In the genomic region with DNA sequence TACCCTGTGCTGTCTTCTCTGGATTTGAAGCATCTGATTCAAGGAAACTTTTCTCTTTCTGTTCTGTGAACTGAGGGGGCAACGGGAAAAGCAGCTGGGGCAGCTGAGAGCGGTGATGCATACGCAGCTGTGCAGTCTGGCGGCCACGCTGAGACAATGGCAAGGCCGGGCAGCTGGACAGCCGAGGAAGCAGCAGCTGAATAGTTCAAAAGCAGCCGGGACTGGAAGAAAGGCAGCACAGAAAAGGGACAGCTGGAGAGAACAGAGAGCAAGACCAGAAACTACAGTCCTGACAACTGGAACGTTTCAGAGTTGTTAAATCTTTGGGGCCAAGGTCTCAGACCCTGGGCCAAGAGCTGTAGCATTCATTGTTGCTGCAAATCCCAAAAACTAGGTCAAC, we compare ENCODE assay signal across 9 mouse cellular contexts. TPM values are rescaled to one million over a fixed set of nuclear protein-coding genes. Genes with fewer than 3 reads are reported as not detected.
DNase-seq lines count a peak whose midpoint lies in the region; ATAC-seq and TF ChIP-seq lines count a peak whose summit lies in the region.
"Had no signal": no experiment of that assay in that cellular context is flagged by ENCODE, and none has a peak within 500 bp of the region (broad histone marks: within the 10 kb centered on the region; RNA-seq: fewer than 3 reads in every experiment).

No protein-coding gene starts in this region.

- WGBS in forebrain, embryonic 13.5 days = 5% methylated on average over 9 of the region's 9 CpGs
- WGBS in limb, embryonic 13.5 days = 51% methylated on average over 9 of the region's 9 CpGs

- H3K36me3 ChIP-seq in C2C12 (ENCODE audit: control insufficient read depth, insufficient read depth) = peaks cover 22% of the 10 kb centered on the region
- H3K36me3 ChIP-seq in forebrain, embryonic 13.5 days (ENCODE audit: poor library complexity, severe bottlenecking) = peaks cover 24% of the 10 kb centered on the region
- H3K36me3 ChIP-seq in limb, embryonic 13.5 days = peaks cover 24% of the 10 kb centered on the region

- peak; percentile 24 to 34 for DNase-seq in adrenal gland, postnatal 36 days
- DNase-seq in heart, postnatal 36 days = peak; percentile 19 to 40
- DNase-seq in naive thymus-derived CD4-positive, alpha-beta T cell, adult 2 months (ENCODE audit: low read depth) = peak; percentile 9

- TF ChIP-seq CTCF in C2C12 (IDR thresholded peaks at IDR 0.05; ENCODE audit: control insufficient read depth, insufficient read depth, insufficient read length) = no peak

- H3ac ChIP-seq in C2C12 (ENCODE audit: control insufficient read depth, insufficient read length, low read depth) = peak overlapping the region; percentile 4

- peaks cover 20% of the 10 kb centered on the region for H3K79me2 ChIP-seq in C2C12 (ENCODE audit: control insufficient read depth, insufficient read depth)

- no peak overlapping the region for H3K4me3 ChIP-seq in C2C12 (ENCODE audit: insufficient read depth, poor library complexity, severe bottlenecking)
- peak overlapping the region; percentile 87 for H3K4me3 ChIP-seq in forebrain, embryonic 13.5 days
- H3K4me3 ChIP-seq in limb, embryonic 13.5 days = peak overlapping the region; percentile 72

- H3K79me3 ChIP-seq in C2C12 (ENCODE audit: low read depth) = peaks cover 8% of the 10 kb centered on the region

- H3K27me3 ChIP-seq in C2C12 (ENCODE audit: control insufficient read depth, insufficient read depth, insufficient read length) = no peaks in the 10 kb centered on the region
- no peaks in the 10 kb centered on the region for H3K27me3 ChIP-seq in forebrain, embryonic 13.5 days
- H3K27me3 ChIP-seq in limb, embryonic 13.5 days = no peaks in the 10 kb centered on the region

- peak; percentile 36 for ATAC-seq in forebrain, embryonic 13.5 days
- peak; percentile 49 for ATAC-seq in limb, embryonic 13.5 days (ENCODE audit: low FRiP score, low read depth)
- no peak for ATAC-seq in activated CD4-positive, CD25-positive, alpha-beta regulatory T cell, adult 4 months
- no peak for ATAC-seq in monocyte, adult 5-6 weeks (replicated peaks; ENCODE audit: insufficient number of reproducible peaks, low FRiP score, low TSS enrichment, poor library complexity, severe bottlenecking)

- intact Hi-C loops in heart, postnatal 36 days (cut with DNase I) = no loop called here

- H3K9ac ChIP-seq in forebrain, embryonic 13.5 days = peak overlapping the region; percentile 84
- no peak overlapping the region for H3K9ac ChIP-seq in limb, embryonic 13.5 days

- H3K9me3 ChIP-seq in forebrain, embryonic 13.5 days (replicated peaks) = no peaks in the 10 kb centered on the region
- H3K9me3 ChIP-seq in limb, embryonic 13.5 days = no peaks in the 10 kb centered on the region

- peak overlapping the region; percentile 85 for H3K4me2 ChIP-seq in forebrain, embryonic 13.5 days
- H3K4me2 ChIP-seq in limb, embryonic 13.5 days (replicated peaks) = peak overlapping the region; percentile 86

- H3K27ac ChIP-seq in forebrain, embryonic 13.5 days = peak overlapping the region; percentile 75
- H3K27ac ChIP-seq in limb, embryonic 13.5 days = no peak overlapping the region

- H3K4me1 ChIP-seq in forebrain, embryonic 13.5 days = peaks cover 20% of the 10 kb centered on the region
- peaks cover 9% of the 10 kb centered on the region; the same call in 1 of the 2 replicates for H3K4me1 ChIP-seq in limb, embryonic 13.5 days

TF ChIP-seq in C2C12, 6 proteins besides CTCF, POLR2A, EP300 and RAD21:
- TF ChIP-seq MYOD1 (IDR thresholded peaks at IDR 0.05; ENCODE audit: control insufficient read depth, insufficient read length, low read depth) (peak; percentile 40), USF1 (IDR thresholded peaks at IDR 0.05; ENCODE audit: low read depth) (no peak), CEBPB (IDR thresholded peaks at IDR 0.05; ENCODE audit: low read depth) (no peak), FOSL1 (IDR thresholded peaks at IDR 0.05; ENCODE audit: insufficient read depth, low read length, poor library complexity, severe bottlenecking) (no peak), MAX (IDR thresholded peaks at IDR 0.05) (no peak)

RNA-seq across cellular contexts. Expression of a gene that starts 1.1 kb away (rescaled TPM):
- polyA plus RNA-seq in C2C12 (2012; fragmentation: generic; extraction: Trizol) = 10.8 TPM
- 10 to 100 TPM; 32.9 to 35.3 TPM for total RNA-seq in adrenal gland, postnatal 36 days (2021)
- 86.9 and 95.8 TPM in 2 replicates for polyA plus RNA-seq in forebrain, embryonic 13.5 days (2015; fragmentation: Nextera tagmentation; extraction: Ambion mirVana)
- 10 to 100 TPM; 17.0 to 18.4 TPM for total RNA-seq in heart, postnatal 36 days (2021)
- polyA plus RNA-seq in limb, embryonic 13.5 days (2015; fragmentation: Nextera tagmentation; extraction: Ambion mirVana) = 67.2 and 69.9 TPM in 2 replicates
- 10 to 100 TPM; 48.1 to 54.1 TPM for polyA plus RNA-seq in activated CD4-positive, CD25-positive, alpha-beta regulatory T cell, adult 4 months (2017; shearing (Covaris generic))
- 64.1 to 69.4 TPM (median 65.2 TPM) in 3 replicates for total RNA-seq in monocyte, adult 5-6 weeks (2017)

RNA-seq across cellular contexts. Expression of a gene that starts 20.6 kb away (rescaled TPM):
- 71.5 TPM for polyA plus RNA-seq in C2C12 (2012; fragmentation: generic; extraction: Trizol)
- total RNA-seq in adrenal gland, postnatal 36 days (2021) = 1 to 10 TPM; 7.2 to 7.3 TPM
- 182 and 187 TPM in 2 replicates for polyA plus RNA-seq in forebrain, embryonic 13.5 days (2015; fragmentation: Nextera tagmentation; extraction: Ambion mirVana)
- total RNA-seq in heart, postnatal 36 days (2021) = 1 to 10 TPM; 1.5 TPM
- 156 and 165 TPM in 2 replicates for polyA plus RNA-seq in limb, embryonic 13.5 days (2015; fragmentation: Nextera tagmentation; extraction: Ambion mirVana)
- polyA plus RNA-seq in activated CD4-positive, CD25-positive, alpha-beta regulatory T cell, adult 4 months (2017; shearing (Covaris generic)) = 10 to 100 TPM; 14.7 to 15.1 TPM
- 1.0 to 5.1 TPM (median 2.7 TPM) in 3 replicates for total RNA-seq in monocyte, adult 5-6 weeks (2017)

RNA-seq across cellular contexts. Expression of a gene that starts 29.7 kb away (rescaled TPM):
- not detected for polyA plus RNA-seq in C2C12 (2012; fragmentation: generic; extraction: Trizol)
- total RNA-seq in adrenal gland, postnatal 36 days (2021) = not detected
- polyA plus RNA-seq in forebrain, embryonic 13.5 days (2015; fragmentation: Nextera tagmentation; extraction: Ambion mirVana) = 0.57 and 0.63 TPM in 2 replicates
- not detected for total RNA-seq in heart, postnatal 36 days (2021)
- polyA plus RNA-seq in limb, embryonic 13.5 days (2015; fragmentation: Nextera tagmentation; extraction: Ambion mirVana) = 0.08 TPM in 1 of 2 replicates, not detected in the other
- polyA plus RNA-seq in activated CD4-positive, CD25-positive, alpha-beta regulatory T cell, adult 4 months (2017; shearing (Covaris generic)) = not detected
- not detected in 3 replicates for total RNA-seq in monocyte, adult 5-6 weeks (2017)
- total RNA-seq: hematopoietic stem cell, adult 5-6 weeks had no signal

Comparison
In these comparisons a context has a peak if more than half of its experiments do, and no peak if none do; other contexts are left out.
1. ATAC-seq: peak in forebrain, embryonic 13.5 days (single experiment) and limb, embryonic 13.5 days (single experiment); none in activated CD4-positive, CD25-positive, alpha-beta regulatory T cell, adult 4 months (single experiment) and monocyte, adult 5-6 weeks (single experiment).
2. Peak in every context shown above with its lines, with median percentiles within 50 percentile points of each other: DNase-seq.